In genomic region chr17:10449800-10450299, GRCm38 (mm10) we compare ENCODE assay signal across 11 mouse cellular contexts.
DNase-seq lines count a peak whose midpoint lies in the region; ATAC-seq lines count a peak whose summit lies in the region.
"Had no signal": no experiment of that assay in that cellular context is flagged by ENCODE, and none has a peak within 500 bp of the region (broad histone marks: within the 10 kb centered on the region; RNA-seq: fewer than 3 reads in every experiment).

No protein-coding gene starts in this region.

- H3K27ac ChIP-seq in embryonic facial prominence, embryonic 14.5 days (replicated peaks; ENCODE audit: low read depth, low read length): no peak overlapping the region
- peak overlapping the region; percentile 83 for H3K27ac ChIP-seq in heart, embryonic 16.5 days (ENCODE audit: low read length)
- 0 out of 2 replicates have a peak overlapping the region, but pooled peaks have one; percentile 30 for H3K27ac ChIP-seq in midbrain, embryonic 15.5 days
- H3K27ac ChIP-seq: embryonic facial prominence, embryonic 13.5 days had no signal

- H3K27me3 ChIP-seq in embryonic facial prominence, embryonic 14.5 days (replicated peaks; ENCODE audit: control insufficient read depth, insufficient read depth, low read length): no peaks in the 10 kb centered on the region
- no peaks in the 10 kb centered on the region for H3K27me3 ChIP-seq in heart, embryonic 16.5 days (ENCODE audit: control insufficient read depth, insufficient read depth, low read length)
- no peaks in the 10 kb centered on the region for H3K27me3 ChIP-seq in midbrain, embryonic 15.5 days (replicated peaks)
- H3K27me3 ChIP-seq: embryonic facial prominence, embryonic 13.5 days; Patski had no signal

- 66% methylated on average over 14 of the region's 14 CpGs for WGBS in embryonic facial prominence, embryonic 14.5 days
- 44% methylated on average over 14 of the region's 14 CpGs for WGBS in heart, embryonic 16.5 days
- WGBS in midbrain, embryonic 15.5 days: 83% methylated on average over 14 of the region's 14 CpGs

- no peaks in the 10 kb centered on the region for H3K4me1 ChIP-seq in embryonic facial prominence, embryonic 14.5 days (ENCODE audit: control insufficient read depth, insufficient read depth, low read length)
- peaks cover 26% of the 10 kb centered on the region for H3K4me1 ChIP-seq in heart, embryonic 16.5 days (ENCODE audit: control insufficient read depth, insufficient read depth, low read length)
- peaks cover 12% of the 10 kb centered on the region for H3K4me1 ChIP-seq in midbrain, embryonic 15.5 days

- DNase-seq in kidney, adult 9 months: peak; percentile 3
- no peak for DNase-seq in kidney, postnatal 25 days
- DNase-seq in embryonic facial prominence, embryonic 14.5 days (ENCODE audit: low spot score): peak; percentile 59
- DNase-seq in spleen, postnatal 36 days (ENCODE audit: low spot score in 2 of 2): no peak
- no peak for DNase-seq in left cerebral cortex, adult 8-10 months (ENCODE audit: low spot score in 2 of 2)
- DNase-seq in T-cell, adult 2 months (ENCODE audit: low spot score): no peak

- H3K4me2 ChIP-seq in embryonic facial prominence, embryonic 14.5 days (ENCODE audit: low read depth, low read length): no peak overlapping the region
- peak overlapping the region; percentile 10; the same call in 1 of the 2 replicates for H3K4me2 ChIP-seq in heart, embryonic 16.5 days (ENCODE audit: low read depth, low read length)
- H3K4me2 ChIP-seq in midbrain, embryonic 15.5 days: no peak overlapping the region
- H3K4me2 ChIP-seq: embryonic facial prominence, embryonic 13.5 days; liver, embryonic 11.5 days had no signal

- H3K36me3 ChIP-seq in embryonic facial prominence, embryonic 14.5 days (ENCODE audit: control insufficient read depth, insufficient read depth, low read length): no peaks in the 10 kb centered on the region
- no peaks in the 10 kb centered on the region for H3K36me3 ChIP-seq in heart, embryonic 16.5 days (ENCODE audit: control insufficient read depth, insufficient read depth)
- no peaks in the 10 kb centered on the region for H3K36me3 ChIP-seq in midbrain, embryonic 15.5 days (replicated peaks)
- H3K36me3 ChIP-seq: embryonic facial prominence, embryonic 13.5 days had no signal

- no peak overlapping the region for H3K4me3 ChIP-seq in embryonic facial prominence, embryonic 14.5 days (ENCODE audit: low read depth, low read length)
- H3K4me3 ChIP-seq in heart, embryonic 16.5 days (ENCODE audit: low read length): no peak overlapping the region
- H3K4me3 ChIP-seq in midbrain, embryonic 15.5 days: no peak overlapping the region
- H3K4me3 ChIP-seq: embryonic facial prominence, embryonic 13.5 days had no signal

- H3K9me3 ChIP-seq in embryonic facial prominence, embryonic 14.5 days (ENCODE audit: control insufficient read depth, low read length): no peaks in the 10 kb centered on the region
- H3K9me3 ChIP-seq in heart, embryonic 16.5 days (replicated peaks; ENCODE audit: control insufficient read depth, low read length): no peaks in the 10 kb centered on the region
- no peaks in the 10 kb centered on the region for H3K9me3 ChIP-seq in midbrain, embryonic 15.5 days
- H3K9me3 ChIP-seq: embryonic facial prominence, embryonic 13.5 days had no signal

- ATAC-seq in embryonic facial prominence, embryonic 14.5 days (ENCODE audit: low read depth): peak; percentile 70
- ATAC-seq in heart, embryonic 16.5 days (replicated peaks; ENCODE audit: extremely low read depth, insufficient read depth, low FRiP score): peak; percentile 56
- ATAC-seq in midbrain, embryonic 15.5 days (replicated peaks): no peak
- ATAC-seq: Patski had no signal

- H3K9ac ChIP-seq in embryonic facial prominence, embryonic 14.5 days (ENCODE audit: low read depth, low read length): no peak overlapping the region
- peak overlapping the region; percentile 33; the same call in 1 of the 2 replicates for H3K9ac ChIP-seq in heart, embryonic 16.5 days (ENCODE audit: low read length)
- H3K9ac ChIP-seq in midbrain, embryonic 15.5 days: no peak overlapping the region
- H3K9ac ChIP-seq: embryonic facial prominence, embryonic 13.5 days had no signal

Comparison
In these comparisons a context has a peak if more than half of its experiments do, and no peak if none do; other contexts are left out.
1. DNase-seq: peak in kidney, adult 9 months (single experiment) and embryonic facial prominence, embryonic 14.5 days (single experiment); none in kidney, postnatal 25 days (0 of 2), spleen, postnatal 36 days (0 of 2), left cerebral cortex, adult 8-10 months (0 of 2) and T-cell, adult 2 months (single experiment).